Mouse (Mus musculus) heart, postnatal 10 days (tissue): ENCODE results near the gene Adcy6. TPM values are rescaled to one million over a fixed set of nuclear protein-coding genes. Genes with fewer than 3 reads are reported as not detected.
"Not testable (repeated sequence)": the region's sequence is repeated elsewhere in the genome, so short reads cannot be mapped to it uniquely, and the experiment has no call there.

Experiments used
- DNase-seq, 2 experiments: peaks; one replicate each; pipeline ENCODE4 v3.0.0; 2021
- intact Hi-C: fragments of 180-260 bp; cut with DNase I; formaldehyde crosslinking; loops from one replicate; pipeline ENCODE4 v1.15.1; 2025
- total RNA-seq, 2 experiments: library from RNA; stranded (reverse); gene quantifications; 2 replicates each; pipeline ENCODE4 v1.2.3; 2021

Adcy6 gene
- total RNA-seq, 2 experiments from 2014 or later: 187 to 200 TPM

- DNase-seq: no peak
- intact Hi-C loops: no loop called here
Measured at GRCm38 (mm10) chr15:98604041-98604575, 5.8 kb downstream of the Adcy6 start.

GRCm38 (mm10) chr15:98602921-98603458 is 6.9 kb downstream of the Adcy6 start:
- peak; percentile 63 to 69 for DNase-seq
- intact Hi-C loops: no loop called here

- peak; percentile 83 to 84 for DNase-seq
- intact Hi-C loops: no loop called here
Measured at GRCm38 (mm10) chr15:98602191-98602881, 7.5 kb downstream of the Adcy6 start.

DNA sequence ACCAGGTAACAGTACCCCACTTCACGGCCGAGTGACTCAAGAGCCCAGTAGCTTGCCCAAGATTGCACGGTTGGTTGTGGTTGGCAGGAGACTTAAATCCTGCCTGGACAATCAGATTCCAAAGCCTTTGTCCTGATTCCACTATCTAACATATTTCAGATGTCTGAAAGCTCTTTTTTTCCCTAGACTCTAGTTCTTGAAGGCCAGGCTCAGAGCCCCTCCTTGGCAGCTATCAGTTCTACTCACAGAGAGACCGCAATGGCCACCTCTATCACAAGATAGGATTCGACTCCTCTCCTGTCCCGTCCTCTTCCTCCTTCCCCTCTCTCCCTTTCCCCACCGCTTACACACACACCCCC is 8.1 kb downstream of the Adcy6 start:
- intact Hi-C loops: loop anchor here (2.0 kb wide), 1 partner anchor 21 kb away; no protein-coding TSS in a partner anchor
- DNase-seq: no peak

GRCm38 (mm10) chr15:98600036-98600709 is 9.7 kb downstream of the Adcy6 start:
- peak in 1 of 2 experiments; percentile 33 for DNase-seq
- intact Hi-C loops: loop anchor here (2.0 kb wide), 1 partner anchor 19 kb away; no protein-coding TSS in a partner anchor

GRCm38 (mm10) chr15:98596609-98597008 is 13.3 kb downstream of the Adcy6 start:
- intact Hi-C loops: no loop called here
- no peak for DNase-seq

- intact Hi-C loops: no loop called here
- DNase-seq: no peak
Measured at GRCm38 (mm10) chr15:98595049-98595448, 14.8 kb downstream of the Adcy6 start.

- intact Hi-C loops: no loop called here
- peak in 1 of 2 experiments; percentile 3 for DNase-seq
Measured at GRCm38 (mm10) chr15:98594193-98594592, 15.7 kb downstream of the Adcy6 start.

- intact Hi-C loops: no loop called here
- DNase-seq: peak in 1 of 2 experiments; percentile 4
Measured at GRCm38 (mm10) chr15:98591396-98591795, 18.5 kb downstream of the Adcy6 start.

DNA sequence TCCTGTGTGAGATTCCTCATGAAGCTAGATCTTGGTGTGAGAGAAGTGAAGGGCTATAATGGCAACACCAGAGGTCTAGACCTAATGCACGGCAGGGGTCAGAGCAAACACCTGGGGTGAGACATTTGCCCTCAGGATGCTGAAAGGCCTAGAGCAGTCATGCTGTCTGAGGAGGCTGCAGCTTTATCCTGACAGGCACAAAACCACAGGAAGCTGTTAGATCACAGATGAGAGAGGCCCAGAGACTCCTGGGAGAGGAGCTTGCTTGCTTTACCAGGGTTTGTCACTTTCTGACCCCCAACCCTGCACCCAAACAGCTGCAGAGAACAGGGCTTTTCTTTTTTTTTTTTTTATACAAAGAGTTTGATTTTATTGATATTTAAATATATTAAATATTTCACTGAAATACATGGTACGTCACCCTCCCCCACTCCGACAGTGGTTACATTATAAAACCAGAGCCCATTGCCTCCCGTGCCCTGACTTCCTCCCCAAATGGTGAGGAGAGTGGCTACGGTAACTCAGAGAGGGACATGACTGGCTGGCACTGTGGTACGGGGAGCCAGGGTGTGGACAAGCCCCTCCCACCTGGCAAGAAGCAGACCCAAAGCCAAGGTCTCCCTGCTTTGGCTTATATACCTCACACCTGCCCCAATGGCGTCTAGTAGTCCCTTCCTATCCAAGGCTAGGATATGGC is 20.1 kb downstream of the Adcy6 start:
- DNase-seq: peak in 1 of 2 experiments; percentile 5
- intact Hi-C loops: no loop called here

- intact Hi-C loops: no loop called here
- DNase-seq: no peak
Measured at GRCm38 (mm10) chr15:98587751-98588150, 22.1 kb downstream of the Adcy6 start.

- intact Hi-C loops, DNase-seq: not testable (repeated sequence)
Measured at GRCm38 (mm10) chr15:98586141-98586540, 23.7 kb downstream of the Adcy6 start.

DNA sequence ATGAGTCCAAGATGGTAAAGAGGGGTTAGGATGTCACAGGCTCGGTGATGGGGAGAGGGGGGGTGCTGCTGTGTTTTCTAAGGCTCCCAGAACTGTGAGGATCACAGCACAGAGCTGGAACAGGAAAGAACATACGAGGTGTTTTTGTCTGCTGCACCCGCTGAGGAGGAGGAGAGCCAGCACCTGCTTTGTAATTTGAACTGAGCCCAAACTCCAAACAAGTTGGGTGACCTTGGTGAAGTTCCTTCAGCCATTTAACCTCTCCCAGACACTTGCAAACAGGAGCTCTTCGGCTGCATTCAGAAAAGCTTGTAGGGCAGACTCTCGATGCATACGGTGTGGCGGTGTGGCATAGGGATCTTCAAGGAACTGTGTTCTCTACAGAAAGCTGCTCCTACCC is 24.5 kb downstream of the Adcy6 start:
- DNase-seq: no peak
- intact Hi-C loops: no loop called here

- intact Hi-C loops: loop anchor here (5.0 kb wide), 1 partner anchor 114 kb away; no protein-coding TSS in a partner anchor
- no peak for DNase-seq
Measured at GRCm38 (mm10) chr15:98582996-98583395, 26.9 kb downstream of the Adcy6 start.

- DNase-seq: peak in 1 of 2 experiments; percentile 49
- intact Hi-C loops: loop anchor here (5.0 kb wide), 1 partner anchor 115 kb away; no protein-coding TSS in a partner anchor
Measured at GRCm38 (mm10) chr15:98582410-98582809, 27.5 kb downstream of the Adcy6 start.

DNA sequence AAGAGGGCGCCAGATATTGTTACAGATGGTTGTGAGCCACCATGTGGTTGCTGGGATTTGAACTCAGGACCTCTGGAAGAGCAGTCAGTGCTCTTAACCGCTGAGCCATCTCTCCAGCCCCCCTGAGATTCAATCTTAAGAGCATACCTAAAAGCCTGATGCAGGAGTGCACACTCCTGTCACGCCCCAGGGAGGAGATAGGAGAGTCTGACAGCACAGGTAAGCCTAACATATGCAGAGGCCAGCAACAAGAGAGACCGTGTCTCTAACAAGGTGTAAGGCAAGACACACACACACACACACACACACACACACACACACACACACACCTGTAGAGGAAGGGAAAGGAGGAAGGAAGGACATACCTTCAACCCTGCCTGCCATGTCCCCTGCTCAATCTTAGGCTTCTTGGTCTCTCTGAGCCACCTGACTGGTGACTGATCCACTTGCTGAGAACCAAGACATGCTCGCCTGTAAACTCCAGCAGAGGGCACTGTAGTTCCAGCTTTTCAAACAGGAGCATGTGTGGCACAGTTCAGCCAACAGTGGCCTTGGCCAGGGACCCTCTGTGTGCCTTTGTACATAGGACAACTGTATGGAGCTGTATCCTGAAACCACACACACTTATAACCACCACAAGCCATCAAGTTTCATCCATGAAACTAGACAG is 29.9 kb downstream of the Adcy6 start:
- intact Hi-C loops: loop anchor here (1.0 to 5.0 kb wide), 3 partner anchors 21 to 117 kb away; no protein-coding TSS in a partner anchor
- DNase-seq: peak; percentile 88 to 91

GRCm38 (mm10) chr15:98579310-98579709 is 30.6 kb downstream of the Adcy6 start:
- intact Hi-C loops: no loop called here
- no peak for DNase-seq

DNA sequence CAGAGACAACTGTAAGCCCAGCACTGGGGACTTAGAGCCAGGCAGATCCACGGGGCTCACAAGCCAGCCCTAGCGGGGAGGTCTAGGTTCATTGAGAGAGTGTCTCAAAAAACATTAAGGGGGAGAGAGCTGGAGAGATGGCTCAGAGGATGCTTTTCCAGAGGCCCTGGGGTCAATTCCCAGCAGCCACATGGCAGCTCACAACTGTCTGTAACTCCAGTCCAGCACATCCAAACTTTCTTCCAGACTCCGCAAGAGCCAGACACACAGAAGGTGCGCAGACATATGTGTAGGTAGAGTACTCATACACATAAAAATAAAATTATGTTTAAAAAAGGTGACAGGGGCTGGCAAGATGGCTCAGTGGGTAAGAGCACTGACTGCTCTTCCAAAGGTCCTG is 36.6 kb downstream of the Adcy6 start:
- intact Hi-C loops: no loop called here
- no peak for DNase-seq

GRCm38 (mm10) chr15:98570873-98571538 is 38.9 kb downstream of the Adcy6 start, which contains the start of the genes Ccnt1 and 4930415O20Rik:
Gene Ccnt1 (minus strand): TSS chr15:98570923.
Gene 4930415O20Rik (plus strand): TSS chr15:98571004.
- no peak for DNase-seq
- intact Hi-C loops: no loop called here
